Mouse (Mus musculus): ENCODE measurements around the gene Exosc10. TPM values are rescaled to one million over a fixed set of nuclear protein-coding genes. Genes with fewer than 3 reads are reported as not detected.
A peak's percentile ranks its signal among the peaks of the same experiment; 100 is the strongest.

The Exosc10 gene
- total and polyA plus RNA-seq, 2 experiments: 9.8 to 12.7 TPM

- peaks cover 5% of the 10 kb centered on the region; the same call in 1 of the 2 replicates for H3K79me2 ChIP-seq (ENCODE audit: control insufficient read depth, insufficient read depth, low read length)
- 30% methylated on average over 6 of the region's 6 CpGs for WGBS
- H3K4me1 ChIP-seq (ENCODE audit: control insufficient read depth, insufficient read depth, low read length): no peaks in the 10 kb centered on the region; the same call in 1 of the 2 replicates
- H3K4me3 ChIP-seq (ENCODE audit: insufficient read depth, low read depth, low read length): peak overlapping the region; percentile 98
- H3K27me3 ChIP-seq (ENCODE audit: control insufficient read depth, insufficient read depth, low read length): no peaks in the 10 kb centered on the region
- peak overlapping the region; percentile 61 for H3K9ac ChIP-seq (ENCODE audit: low read depth, low read length)
- no peak for DNase-seq (ENCODE audit: extremely low read depth, low read depth, low spot score)
- TF ChIP-seq POLR2A (IDR thresholded peaks at IDR 0.05; ENCODE audit: extremely low read depth, insufficient read depth, low read length) (no peak), CTCF (IDR thresholded peaks at IDR 0.05; ENCODE audit: low read depth, low read length) (no peak)
- peaks cover 27% of the 10 kb centered on the region; the same call in 1 of the 2 replicates for H3K36me3 ChIP-seq (ENCODE audit: control insufficient read depth, insufficient read depth, low read length)
- peak overlapping the region; percentile 17; the same call in 1 of the 2 replicates for H3K27ac ChIP-seq (replicated peaks; ENCODE audit: insufficient read depth, low read depth, low read length)
Measured at GRCm38 (mm10) chr4:148557766-148558165, 463 bp upstream of the Exosc10 start.

GRCm38 (mm10) chr4:148562676-148563075 lies 4.4 kb downstream of the Exosc10 start:
- DNase-seq (ENCODE audit: extremely low read depth, low read depth, low spot score): no peak
- Histone ChIP-seq H3K27ac (replicated peaks; ENCODE audit: insufficient read depth, low read depth, low read length) (no peak overlapping the region), H3K4me3 (ENCODE audit: insufficient read depth, low read depth, low read length) (no peak overlapping the region), H3K79me2 (ENCODE audit: control insufficient read depth, insufficient read depth, low read length) (peaks cover 5% of the 10 kb centered on the region; the same call in 1 of the 2 replicates), H3K36me3 (ENCODE audit: control insufficient read depth, insufficient read depth, low read length) (peaks cover 49% of the 10 kb centered on the region), H3K4me1 (ENCODE audit: control insufficient read depth, insufficient read depth, low read length) (no peaks in the 10 kb centered on the region; the same call in 1 of the 2 replicates), H3K27me3 (ENCODE audit: control insufficient read depth, insufficient read depth, low read length) (no peaks in the 10 kb centered on the region), H3K9ac (ENCODE audit: low read depth, low read length) (no peak overlapping the region)
- TF ChIP-seq POLR2A (IDR thresholded peaks at IDR 0.05; ENCODE audit: extremely low read depth, insufficient read depth, low read length): no peak
- TF ChIP-seq CTCF (IDR thresholded peaks at IDR 0.05; ENCODE audit: low read depth, low read length): no peak
- WGBS: 96% methylated on average over 17 of the region's 17 CpGs

GRCm38 (mm10) chr4:148563595-148563994 lies 5.4 kb downstream of the Exosc10 start:
- H3K4me1 ChIP-seq (ENCODE audit: control insufficient read depth, insufficient read depth, low read length): no peaks in the 10 kb centered on the region; the same call in 1 of the 2 replicates
- H3K27ac ChIP-seq (replicated peaks; ENCODE audit: insufficient read depth, low read depth, low read length): no peak overlapping the region
- TF ChIP-seq CTCF (IDR thresholded peaks at IDR 0.05; ENCODE audit: low read depth, low read length): no peak
- TF ChIP-seq POLR2A (IDR thresholded peaks at IDR 0.05; ENCODE audit: extremely low read depth, insufficient read depth, low read length): no peak
- peaks cover 2% of the 10 kb centered on the region; the same call in 1 of the 2 replicates for H3K79me2 ChIP-seq (ENCODE audit: control insufficient read depth, insufficient read depth, low read length)
- H3K27me3 ChIP-seq (ENCODE audit: control insufficient read depth, insufficient read depth, low read length): no peaks in the 10 kb centered on the region
- 97% methylated on average over 12 of the region's 12 CpGs for WGBS
- no peak overlapping the region for H3K9ac ChIP-seq (ENCODE audit: low read depth, low read length)
- H3K36me3 ChIP-seq (ENCODE audit: control insufficient read depth, insufficient read depth, low read length): peaks cover 57% of the 10 kb centered on the region
- H3K4me3 ChIP-seq (ENCODE audit: insufficient read depth, low read depth, low read length): no peak overlapping the region
- DNase-seq (ENCODE audit: extremely low read depth, low read depth, low spot score): no peak

DNA sequence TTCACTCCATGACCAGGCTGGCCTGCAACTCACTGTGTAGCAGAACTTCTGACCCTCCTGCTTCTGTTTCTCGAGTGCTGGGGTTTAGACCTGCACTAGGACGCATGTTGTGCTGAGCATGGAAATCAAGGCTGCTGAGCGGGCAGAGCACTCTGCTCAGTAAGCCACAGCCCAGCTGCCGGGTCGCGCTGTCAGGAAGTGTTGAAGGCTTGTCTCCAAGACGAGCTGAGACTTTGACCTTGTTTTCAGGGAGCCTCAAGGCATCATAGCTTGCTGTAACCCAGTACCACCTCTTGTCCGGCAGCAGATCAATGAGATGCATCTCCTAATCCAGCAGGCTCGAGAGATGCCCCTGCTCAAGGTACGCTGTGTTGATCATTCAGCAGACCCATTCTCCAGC lies 11.9 kb downstream of the Exosc10 start:
- no peak for DNase-seq (ENCODE audit: extremely low read depth, low read depth, low spot score)
- Histone ChIP-seq H3K4me3 (ENCODE audit: insufficient read depth, low read depth, low read length) (no peak overlapping the region), H3K9ac (ENCODE audit: low read depth, low read length) (no peak overlapping the region), H3K27ac (replicated peaks; ENCODE audit: insufficient read depth, low read depth, low read length) (no peak overlapping the region), H3K4me1 (ENCODE audit: control insufficient read depth, insufficient read depth, low read length) (no peaks in the 10 kb centered on the region), H3K36me3 (ENCODE audit: control insufficient read depth, insufficient read depth, low read length) (peaks cover 54% of the 10 kb centered on the region), H3K79me2 (ENCODE audit: control insufficient read depth, insufficient read depth, low read length) (no peaks in the 10 kb centered on the region), H3K27me3 (ENCODE audit: control insufficient read depth, insufficient read depth, low read length) (no peaks in the 10 kb centered on the region)
- 85% methylated on average over 10 of the region's 10 CpGs for WGBS
- TF ChIP-seq POLR2A (IDR thresholded peaks at IDR 0.05; ENCODE audit: extremely low read depth, insufficient read depth, low read length): no peak
- TF ChIP-seq CTCF (IDR thresholded peaks at IDR 0.05; ENCODE audit: low read depth, low read length): no peak

GRCm38 (mm10) chr4:148570693-148571295 lies 12.6 kb downstream of the Exosc10 start:
- TF ChIP-seq CTCF (IDR thresholded peaks at IDR 0.05; ENCODE audit: low read depth, low read length): no peak
- no peak for TF ChIP-seq POLR2A (IDR thresholded peaks at IDR 0.05; ENCODE audit: extremely low read depth, insufficient read depth, low read length)
- H3K27ac ChIP-seq (replicated peaks; ENCODE audit: insufficient read depth, low read depth, low read length): no peak overlapping the region
- H3K36me3 ChIP-seq (ENCODE audit: control insufficient read depth, insufficient read depth, low read length): peaks cover 56% of the 10 kb centered on the region
- no peak for DNase-seq (ENCODE audit: extremely low read depth, low read depth, low spot score)
- H3K27me3 ChIP-seq (ENCODE audit: control insufficient read depth, insufficient read depth, low read length): no peaks in the 10 kb centered on the region
- H3K79me2 ChIP-seq (ENCODE audit: control insufficient read depth, insufficient read depth, low read length): no peaks in the 10 kb centered on the region
- H3K4me1 ChIP-seq (ENCODE audit: control insufficient read depth, insufficient read depth, low read length): no peaks in the 10 kb centered on the region
- no peak overlapping the region for H3K4me3 ChIP-seq (ENCODE audit: insufficient read depth, low read depth, low read length)
- WGBS: 97% methylated on average over 9 of the region's 9 CpGs
- H3K9ac ChIP-seq (ENCODE audit: low read depth, low read length): no peak overlapping the region

GRCm38 (mm10) chr4:148573222-148573621 lies 15.0 kb downstream of the Exosc10 start:
- H3K36me3 ChIP-seq (ENCODE audit: control insufficient read depth, insufficient read depth, low read length): peaks cover 50% of the 10 kb centered on the region
- H3K27me3 ChIP-seq (ENCODE audit: control insufficient read depth, insufficient read depth, low read length): no peaks in the 10 kb centered on the region
- H3K9ac ChIP-seq (ENCODE audit: low read depth, low read length): no peak overlapping the region
- H3K79me2 ChIP-seq (ENCODE audit: control insufficient read depth, insufficient read depth, low read length): no peaks in the 10 kb centered on the region
- TF ChIP-seq CTCF (IDR thresholded peaks at IDR 0.05; ENCODE audit: low read depth, low read length) (no peak), POLR2A (IDR thresholded peaks at IDR 0.05; ENCODE audit: extremely low read depth, insufficient read depth, low read length) (no peak)
- no peak overlapping the region for H3K27ac ChIP-seq (replicated peaks; ENCODE audit: insufficient read depth, low read depth, low read length)
- 89% methylated on average over 7 of the region's 7 CpGs for WGBS
- H3K4me3 ChIP-seq (ENCODE audit: insufficient read depth, low read depth, low read length): no peak overlapping the region
- no peaks in the 10 kb centered on the region for H3K4me1 ChIP-seq (ENCODE audit: control insufficient read depth, insufficient read depth, low read length)
- no peak for DNase-seq (ENCODE audit: extremely low read depth, low read depth, low spot score)
